Mouse (Mus musculus) MEL (cell line): Measurements from ENCODE around the gene Prdm9. TPM values are rescaled to one million over a fixed set of nuclear protein-coding genes. Genes with fewer than 3 reads are reported as not detected.

Source experiments
- DNase-seq: peaks from one replicate; pipeline ENCODE4 v3.0.0; 2011; ENCODE audit warnings: low read depth, low spot score
- H3K27ac ChIP-seq: 2 replicates; pipeline ENCODE4 v1.5.1; 2012; ENCODE audit warnings: low read depth, mild to moderate bottlenecking, control low read depth, low read length, moderate library complexity; ENCODE audit not compliant: control insufficient read depth
- H3K27me3 ChIP-seq, 2 experiments: fragments of 150-350 bp in 1 of 2; sonication (generic) in 1 of 2; 2 replicates each; pipeline ENCODE4 v1.6.1; 2012; ENCODE audit warnings: low read length in 2 of 2, mild to moderate bottlenecking in 2 of 2, improper control_type of control experiment in 1 of 2, moderate library complexity in 1 of 2; ENCODE audit not compliant: insufficient read depth in 2 of 2, control insufficient read depth in 1 of 2
- H3K36me3 ChIP-seq, 2 experiments: 2 replicates each; pipeline ENCODE4 v1.6.1; 2012 to 2014; ENCODE audit warnings: low read length in 2 of 2, improper control_type of control experiment in 1 of 2, inconsistent platforms in 1 of 2, mild to moderate bottlenecking in 1 of 2; ENCODE audit not compliant: insufficient read depth in 2 of 2, control insufficient read depth in 1 of 2
- H3K4me1 ChIP-seq, 2 experiments: fragments of 150-350 bp in 1 of 2; sonication (generic) in 1 of 2; 2 replicates each; pipeline ENCODE4 v1.6.1; 2012; ENCODE audit warnings: low read length in 2 of 2, improper control_type of control experiment in 1 of 2, mild to moderate bottlenecking in 1 of 2; ENCODE audit not compliant: insufficient read depth in 2 of 2, control insufficient read depth in 1 of 2
- H3K4me3 ChIP-seq, 2 experiments: fragments of 150-350 bp in 1 of 2; sonication (generic) in 1 of 2; 2 replicates each; pipeline ENCODE4 v1.5.1; 2012; ENCODE audit warnings: low read depth in 2 of 2, low read length in 2 of 2, mild to moderate bottlenecking in 2 of 2, moderate library complexity in 2 of 2, control low read depth in 1 of 2, improper control_type of control experiment in 1 of 2; ENCODE audit not compliant: control insufficient read depth in 1 of 2, insufficient read depth in 1 of 2
- H3K79me2 ChIP-seq: 2 replicates; pipeline ENCODE4 v1.6.1; 2012; ENCODE audit warnings: mild to moderate bottlenecking, low read length, moderate library complexity; ENCODE audit not compliant: control insufficient read depth, poor library complexity, insufficient read depth
- H3K9ac ChIP-seq: 2 replicates; pipeline ENCODE4 v1.6.1; 2012; ENCODE audit warnings: low read depth, mild to moderate bottlenecking, control low read depth, low read length, moderate library complexity; ENCODE audit not compliant: control insufficient read depth, poor library complexity, severe bottlenecking
- H3K9me3 ChIP-seq: fragments of 150-350 bp; sonication (generic); replicated peaks from 2 replicates; pipeline ENCODE4 v1.6.1; 2012; ENCODE audit warnings: mild to moderate bottlenecking, low read length, improper control_type of control experiment, moderate library complexity; ENCODE audit not compliant: insufficient read depth
- CHD2 ChIP-seq: IDR thresholded peaks from 2 replicates; pipeline ENCODE4 v1.6.1; 2011; ENCODE audit warnings: low read length, improper control_type of control experiment
- CTCF ChIP-seq, 3 experiments: IDR thresholded peaks in 2 of 3; conservative IDR thresholded peaks in 1 of 3; 2 replicates each; pipeline ENCODE4 v1.5.1; 2011 to 2012; ENCODE audit warnings: low read length in 3 of 3, low read depth in 2 of 3, mild to moderate bottlenecking in 2 of 3, improper control_type of control experiment in 1 of 3, inconsistent platforms in 1 of 3, mixed read lengths in 1 of 3, moderate library complexity in 1 of 3; ENCODE audit not compliant: control insufficient read depth in 1 of 3, insufficient read depth in 1 of 3, poor library complexity in 1 of 3, severe bottlenecking in 1 of 3
- HCFC1 ChIP-seq: IDR thresholded peaks from 2 replicates; pipeline ENCODE4 v1.6.1; 2012; ENCODE audit warnings: low read depth, mild to moderate bottlenecking, inconsistent platforms, low read length, improper control_type of control experiment, moderate library complexity
- MEF2A ChIP-seq: IDR thresholded peaks from 2 replicates; pipeline ENCODE4 v1.6.1; 2014; ENCODE audit warnings: low read depth, mild to moderate bottlenecking, inconsistent platforms, low read length, improper control_type of control experiment; ENCODE audit not compliant: poor library complexity, insufficient replicate concordance, severe bottlenecking; ENCODE audit errors: extremely low read depth
- NELFE ChIP-seq: IDR thresholded peaks from 2 replicates; pipeline ENCODE4 v1.6.1; 2011; ENCODE audit warnings: low read depth, low read length, improper control_type of control experiment
- SMC3 ChIP-seq: IDR thresholded peaks from 2 replicates; pipeline ENCODE4 v1.6.1; 2011; ENCODE audit warnings: low read depth, low read length, improper control_type of control experiment
- TBP ChIP-seq: IDR thresholded peaks from 2 replicates; pipeline ENCODE4 v1.8.0; 2011; ENCODE audit warnings: low read depth, low read length, improper control_type of control experiment
- polyA plus RNA-seq, 2 experiments: library from polyadenylated mRNA; stranded (reverse) in 1 of 2; unstranded in 1 of 2; fragments of >175 nt in 1 of 2; fragments of >200 nt in 1 of 2; gene quantifications; 2 replicates each; pipeline versions ENCODE4 v1.2.1 to v1.2.4; 2012; ENCODE audit warnings: low replicate concordance in 2 of 2, low read depth in 1 of 2; ENCODE audit not compliant: insufficient read length in 2 of 2, insufficient read depth in 1 of 2, missing spikeins in 1 of 2
- total RNA-seq: library from RNA; depleted of rRNA; stranded (reverse); fragments of 300-350 nt; gene quantifications from 2 replicates; pipeline ENCODE4 v1.2.3, GENCODE M21; 2012

The Prdm9 gene
- total and polyA plus RNA-seq, 3 experiments: 1.6 to 42.2 (median 3.5) TPM

GRCm38 (mm10) chr17:15518186-15518585 lies 46.0 kb downstream of the Prdm9 start:
- H3K4me3 ChIP-seq: no peak overlapping the region
- TF ChIP-seq CTCF (IDR thresholded peaks at IDR 0.05 in 2 of 3, conservative IDR thresholded peaks at IDR 0.05 in 1 of 3; ENCODE audit: control insufficient read depth in 1 of 3, insufficient read depth in 1 of 3, low read depth in 2 of 3, low read length in 3 of 3, poor library complexity in 1 of 3, severe bottlenecking in 1 of 3) (peak in 1 of 3 experiments; percentile 10; a peak in 1 of 6 replicates), SMC3 (no peak), CHD2 (no peak)
- H3K36me3 ChIP-seq: peaks cover 2 to 48% of the 10 kb centered on the region in 2 experiments; a peak in 3 of 4 replicates
- H3K4me1 ChIP-seq: no peaks in the 10 kb centered on the region
- no peak overlapping the region for H3K9ac ChIP-seq
- no peaks in the 10 kb centered on the region for H3K9me3 ChIP-seq
- H3K27me3 ChIP-seq: no peaks in the 10 kb centered on the region
- no peak for DNase-seq
- H3K79me2 ChIP-seq: no peaks in the 10 kb centered on the region
- no peak overlapping the region for H3K27ac ChIP-seq

GRCm38 (mm10) chr17:15517776-15518175 lies 46.4 kb downstream of the Prdm9 start:
- Histone ChIP-seq H3K4me3 (no peak overlapping the region), H3K79me2 (no peaks in the 10 kb centered on the region), H3K27me3 (no peaks in the 10 kb centered on the region)
- TF ChIP-seq CTCF (IDR thresholded peaks at IDR 0.05 in 2 of 3, conservative IDR thresholded peaks at IDR 0.05 in 1 of 3; ENCODE audit: control insufficient read depth in 1 of 3, insufficient read depth in 1 of 3, low read depth in 2 of 3, low read length in 3 of 3, poor library complexity in 1 of 3, severe bottlenecking in 1 of 3) (peak in 1 of 3 experiments; percentile 22; a peak in 2 of 6 replicates), TBP (no peak)
- TF ChIP-seq, all 39 proteins: peak for 1
- Histone ChIP-seq H3K4me1 (no peaks in the 10 kb centered on the region), H3K27ac (no peak overlapping the region), H3K9ac (no peak overlapping the region), H3K9me3 (no peaks in the 10 kb centered on the region), H3K36me3 (peaks cover 2 to 48% of the 10 kb centered on the region in 2 experiments; a peak in 3 of 4 replicates)
- DNase-seq: no peak

- H3K4me3 ChIP-seq: no peak overlapping the region
- no peak for DNase-seq
- TF ChIP-seq HCFC1 (no peak), MEF2A (no peak), NELFE (no peak)
- H3K27me3 ChIP-seq: no peaks in the 10 kb centered on the region
- no peak overlapping the region for H3K27ac ChIP-seq
- peaks cover 0 to 74% of the 10 kb centered on the region in 2 experiments; a peak in 2 of 4 replicates for H3K36me3 ChIP-seq
- no peak overlapping the region for H3K9ac ChIP-seq
- no peaks in the 10 kb centered on the region for H3K9me3 ChIP-seq
- 0 out of 2 replicates have a peak, but pooled peaks cover 2% of the 10 kb centered on the region for H3K79me2 ChIP-seq
- H3K4me1 ChIP-seq: no peaks in the 10 kb centered on the region
Measured at GRCm38 (mm10) chr17:15510694-15511093, 53.5 kb downstream of the Prdm9 start.
